Comparison of ENCODE assay signal across 22 mouse cellular contexts in genomic region chr11:39224696-39225095, GRCm38 (mm10).
A peak's percentile ranks its signal among the peaks of the same experiment; 100 is the strongest.
DNase-seq lines count a peak whose midpoint lies in the region; ATAC-seq lines count a peak whose summit lies in the region.
"Had no signal": no experiment of that assay in that cellular context is flagged by ENCODE, and none has a peak within 500 bp of the region (broad histone marks: within the 10 kb centered on the region; RNA-seq: fewer than 3 reads in every experiment).

No protein-coding gene starts in this region.

- H3K27ac ChIP-seq in hindbrain, embryonic 16.5 days (ENCODE audit: low read depth, low read length) = no peak overlapping the region
- no peak overlapping the region for H3K27ac ChIP-seq in hindbrain, embryonic 14.5 days
- no peak overlapping the region for H3K27ac ChIP-seq in kidney, embryonic 15.5 days
- no peak overlapping the region for H3K27ac ChIP-seq in neural tube, embryonic 11.5 days (ENCODE audit: low read depth, low read length)
- no peak overlapping the region for H3K27ac ChIP-seq in neural tube, embryonic 15.5 days (replicated peaks)
- H3K27ac ChIP-seq: embryonic facial prominence, embryonic 12.5 days; forebrain, embryonic 13.5 days; gastrocnemius, adult 2 months; heart, embryonic 13.5 days had no signal

- ATAC-seq in hindbrain, embryonic 16.5 days = peak; percentile 50; the same call in 1 of the 2 replicates
- no peak for ATAC-seq in hindbrain, embryonic 14.5 days (ENCODE audit: low FRiP score)
- ATAC-seq in kidney, embryonic 15.5 days (replicated peaks; ENCODE audit: low FRiP score) = peak; percentile 67; the same call in 1 of the 2 replicates
- ATAC-seq in neural tube, embryonic 11.5 days (ENCODE audit: insufficient read depth, low FRiP score, low TSS enrichment) = 0 out of 2 replicates have a peak, but pooled peaks have one; percentile 14
- ATAC-seq in neural tube, embryonic 15.5 days (ENCODE audit: low FRiP score) = no peak
- ATAC-seq: CD4-positive, CD25-positive, alpha-beta regulatory T cell, adult 4 months; forebrain, embryonic 13.5 days had no signal

- no peak overlapping the region for H3K4me3 ChIP-seq in hindbrain, embryonic 16.5 days (ENCODE audit: low read length)
- H3K4me3 ChIP-seq in hindbrain, embryonic 14.5 days (replicated peaks; ENCODE audit: low read length) = no peak overlapping the region
- no peak overlapping the region for H3K4me3 ChIP-seq in kidney, embryonic 15.5 days (replicated peaks)
- no peak overlapping the region for H3K4me3 ChIP-seq in neural tube, embryonic 11.5 days (ENCODE audit: low read depth, low read length)
- no peak overlapping the region for H3K4me3 ChIP-seq in neural tube, embryonic 15.5 days (replicated peaks)
- H3K4me3 ChIP-seq: embryonic facial prominence, embryonic 12.5 days; forebrain, embryonic 13.5 days; gastrocnemius, adult 2 months; heart, embryonic 13.5 days had no signal

- no peak overlapping the region for H3K9ac ChIP-seq in hindbrain, embryonic 16.5 days (ENCODE audit: low read depth, low read length)
- no peak overlapping the region for H3K9ac ChIP-seq in hindbrain, embryonic 14.5 days
- no peak overlapping the region for H3K9ac ChIP-seq in kidney, embryonic 15.5 days
- H3K9ac ChIP-seq in neural tube, embryonic 11.5 days (ENCODE audit: low read length) = no peak overlapping the region
- H3K9ac ChIP-seq in neural tube, embryonic 15.5 days (replicated peaks) = no peak overlapping the region
- H3K9ac ChIP-seq: embryonic facial prominence, embryonic 12.5 days; forebrain, embryonic 13.5 days; heart, embryonic 13.5 days had no signal

- H3K4me1 ChIP-seq in hindbrain, embryonic 16.5 days (ENCODE audit: control insufficient read depth, insufficient read depth, low read depth, low read length) = no peaks in the 10 kb centered on the region
- H3K4me1 ChIP-seq in hindbrain, embryonic 14.5 days (replicated peaks; ENCODE audit: control insufficient read depth, insufficient read depth, low read length) = no peaks in the 10 kb centered on the region
- no peaks in the 10 kb centered on the region for H3K4me1 ChIP-seq in kidney, embryonic 15.5 days
- H3K4me1 ChIP-seq in neural tube, embryonic 11.5 days (ENCODE audit: control insufficient read depth, insufficient read depth, low read length) = no peaks in the 10 kb centered on the region
- H3K4me1 ChIP-seq in neural tube, embryonic 15.5 days = no peaks in the 10 kb centered on the region
- H3K4me1 ChIP-seq: embryonic facial prominence, embryonic 12.5 days; forebrain, embryonic 13.5 days; heart, embryonic 13.5 days had no signal

- DNase-seq in cerebellum, postnatal 10 days = peak; percentile 46 to 64
- no peak for DNase-seq in cerebellum, postnatal 36 days
- DNase-seq in hindbrain, embryonic 14.5 days (ENCODE audit: low spot score) = no peak
- no peak for DNase-seq in kidney, postnatal 36 days
- DNase-seq in neural tube, embryonic 11.5 days (ENCODE audit: low spot score) = no peak
- DNase-seq: adrenal gland, adult 8-10 months; adrenal gland, postnatal 36 days; B cell, adult 2 months; cerebellum, adult 11 months; cerebellum, adult 9-10 months; embryo, embryonic 11 days; gastrocnemius, adult 2 months; gastrocnemius, postnatal 25 days; heart, postnatal 36 days had no signal

- no peak overlapping the region for H3K4me2 ChIP-seq in hindbrain, embryonic 16.5 days (ENCODE audit: low read length)
- H3K4me2 ChIP-seq in hindbrain, embryonic 14.5 days (replicated peaks) = no peak overlapping the region
- H3K4me2 ChIP-seq in kidney, embryonic 15.5 days = no peak overlapping the region
- H3K4me2 ChIP-seq in neural tube, embryonic 11.5 days (ENCODE audit: low read depth) = no peak overlapping the region
- no peak overlapping the region for H3K4me2 ChIP-seq in neural tube, embryonic 15.5 days
- H3K4me2 ChIP-seq: embryonic facial prominence, embryonic 12.5 days; forebrain, embryonic 13.5 days; heart, embryonic 13.5 days had no signal

- 58% methylated on average over 2 of the region's 2 CpGs for WGBS in hindbrain, embryonic 16.5 days
- 49% methylated on average over 2 of the region's 2 CpGs for WGBS in hindbrain, embryonic 14.5 days
- 42% methylated on average over 2 of the region's 2 CpGs for WGBS in kidney, embryonic 15.5 days
- 58% methylated on average over 2 of the region's 2 CpGs for WGBS in neural tube, embryonic 11.5 days
- 64% methylated on average over 2 of the region's 2 CpGs for WGBS in neural tube, embryonic 15.5 days

- no peaks in the 10 kb centered on the region for H3K9me3 ChIP-seq in hindbrain, embryonic 16.5 days (ENCODE audit: control insufficient read depth, low read length)
- no peaks in the 10 kb centered on the region for H3K9me3 ChIP-seq in hindbrain, embryonic 14.5 days (ENCODE audit: control insufficient read depth, low read length)
- no peaks in the 10 kb centered on the region for H3K9me3 ChIP-seq in kidney, embryonic 15.5 days (replicated peaks)
- H3K9me3 ChIP-seq in neural tube, embryonic 11.5 days (ENCODE audit: control insufficient read depth, low read length) = no peaks in the 10 kb centered on the region
- H3K9me3 ChIP-seq in neural tube, embryonic 15.5 days (replicated peaks) = no peaks in the 10 kb centered on the region
- H3K9me3 ChIP-seq: embryonic facial prominence, embryonic 12.5 days; forebrain, embryonic 13.5 days; G1E; heart, embryonic 13.5 days had no signal

- H3K36me3 ChIP-seq in hindbrain, embryonic 16.5 days (ENCODE audit: control insufficient read depth, insufficient read depth, low read length) = no peaks in the 10 kb centered on the region
- H3K36me3 ChIP-seq in hindbrain, embryonic 14.5 days (replicated peaks; ENCODE audit: control insufficient read depth, insufficient read depth) = no peaks in the 10 kb centered on the region
- no peaks in the 10 kb centered on the region for H3K36me3 ChIP-seq in kidney, embryonic 15.5 days
- H3K36me3 ChIP-seq in neural tube, embryonic 11.5 days (ENCODE audit: control insufficient read depth, insufficient read depth, low read length) = no peaks in the 10 kb centered on the region
- no peaks in the 10 kb centered on the region for H3K36me3 ChIP-seq in neural tube, embryonic 15.5 days
- H3K36me3 ChIP-seq: embryonic facial prominence, embryonic 12.5 days; G1E; heart, embryonic 13.5 days had no signal

- H3K27me3 ChIP-seq in hindbrain, embryonic 16.5 days (replicated peaks; ENCODE audit: control insufficient read depth, insufficient read depth, low read length) = no peaks in the 10 kb centered on the region
- no peaks in the 10 kb centered on the region for H3K27me3 ChIP-seq in hindbrain, embryonic 14.5 days (ENCODE audit: control insufficient read depth, insufficient read depth, low read length)
- H3K27me3 ChIP-seq in kidney, embryonic 15.5 days = no peaks in the 10 kb centered on the region
- H3K27me3 ChIP-seq in neural tube, embryonic 11.5 days (ENCODE audit: control insufficient read depth, insufficient read depth, low read length) = no peaks in the 10 kb centered on the region
- H3K27me3 ChIP-seq in neural tube, embryonic 15.5 days (replicated peaks) = no peaks in the 10 kb centered on the region
- H3K27me3 ChIP-seq: embryonic facial prominence, embryonic 12.5 days; forebrain, embryonic 13.5 days; heart, embryonic 13.5 days had no signal

Comparison
In these comparisons a context has a peak if more than half of its experiments do, and no peak if none do; other contexts are left out.
1. DNase-seq: peak in cerebellum, postnatal 10 days (2 of 2); none in cerebellum, postnatal 36 days (0 of 2), hindbrain, embryonic 14.5 days (single experiment), kidney, postnatal 36 days (0 of 2) and neural tube, embryonic 11.5 days (single experiment).
2. ATAC-seq: peak in hindbrain, embryonic 16.5 days (single experiment), kidney, embryonic 15.5 days (single experiment) and neural tube, embryonic 11.5 days (single experiment); none in hindbrain, embryonic 14.5 days (single experiment) and neural tube, embryonic 15.5 days (single experiment).